Mouse (Mus musculus) bone marrow macrophage, adult 2 months (primary cell): Measurements from ENCODE around the gene Zcchc3.

Experiments used
- CTCF ChIP-seq: IDR thresholded peaks from 2 replicates; pipeline ENCODE4 v1.5.1; 2012; ENCODE audit warnings: low read depth, mild to moderate bottlenecking, low read length, moderate library complexity
- POLR2A ChIP-seq: IDR thresholded peaks from 2 replicates; pipeline ENCODE4 v1.6.1; 2012; ENCODE audit warnings: mild to moderate bottlenecking, low read depth, low read length, borderline replicate concordance

DNA sequence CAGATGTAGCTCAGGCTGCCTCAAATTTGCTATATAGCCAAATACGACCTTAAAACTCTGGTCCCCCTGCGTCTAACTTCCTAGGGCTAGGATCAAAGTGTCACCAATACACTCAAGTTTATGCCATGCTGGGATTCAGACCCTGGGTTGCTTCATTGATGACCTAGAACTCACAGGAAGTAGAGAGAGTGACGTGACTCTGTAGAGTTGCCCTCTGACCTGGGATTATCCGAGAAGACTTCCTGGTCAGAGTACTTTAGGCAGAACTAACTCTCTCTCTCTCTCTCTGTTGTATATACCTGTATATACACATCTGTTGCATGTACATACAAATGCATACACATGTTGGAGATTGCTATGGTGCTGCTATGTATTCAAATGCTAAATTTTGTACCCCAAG is 42.2 kb downstream of the Zcchc3 start:
- TF ChIP-seq POLR2A (no peak), CTCF (no peak)
